Mouse (Mus musculus) lung, postnatal 0 days (tissue): ENCODE data around the gene Pdia6. TPM values are rescaled to one million over a fixed set of nuclear protein-coding genes. Genes with fewer than 3 reads are reported as not detected.

ENCODE experiments used
- ATAC-seq: fragments of 200-750 bp; cut with Nextera tagmentation; 2 replicates; pipeline ENCODE4 v1.8.0; 2017; ENCODE audit warnings: moderate library complexity
- DNase-seq: peaks from one replicate; pipeline ENCODE4 v3.0.0-alpha.2; 2016; ENCODE audit warnings: low spot score
- H3K27ac ChIP-seq: fragments of 300-500 bp; sonication (generic); 2 replicates; pipeline ENCODE4 v1.5.1; 2014; ENCODE audit warnings: antibody characterized with exemption, mild to moderate bottlenecking, low read length, mixed read lengths
- H3K27me3 ChIP-seq: fragments of 300-500 bp; sonication (generic); replicated peaks from 2 replicates; pipeline ENCODE4 v1.6.1; 2014; ENCODE audit warnings: low read length, mixed read lengths; ENCODE audit not compliant: insufficient read depth
- H3K36me3 ChIP-seq: fragments of 300-500 bp; sonication (generic); 2 replicates; pipeline ENCODE4 v1.6.1; 2014; ENCODE audit warnings: low read length, mixed read lengths; ENCODE audit not compliant: insufficient read depth
- H3K4me1 ChIP-seq: fragments of 300-500 bp; sonication (generic); 2 replicates; pipeline ENCODE4 v1.6.1; 2014; ENCODE audit warnings: antibody characterized with exemption, low read depth, low read length, mixed read lengths; ENCODE audit not compliant: insufficient read depth
- H3K4me2 ChIP-seq: fragments of 300-500 bp; sonication (generic); replicated peaks from 2 replicates; pipeline ENCODE4 v1.6.1; 2014; ENCODE audit warnings: low read depth, mild to moderate bottlenecking, low read length, moderate library complexity, mixed read lengths
- H3K4me3 ChIP-seq: fragments of 300-500 bp; sonication (generic); 2 replicates; pipeline ENCODE4 v1.5.1; 2014; ENCODE audit warnings: low read depth, low read length
- H3K9ac ChIP-seq: fragments of 300-500 bp; sonication (generic); replicated peaks from 2 replicates; pipeline ENCODE4 v1.6.1; 2014; ENCODE audit warnings: low read depth, mild to moderate bottlenecking
- H3K9me3 ChIP-seq: fragments of 300-500 bp; sonication (generic); 2 replicates; pipeline ENCODE4 v1.6.1; 2016; ENCODE audit warnings: low read length, mixed read lengths
- CTCF ChIP-seq: IDR thresholded peaks from 2 replicates; pipeline ENCODE4 v1.5.1; 2016; ENCODE audit warnings: antibody characterized with exemption, mild to moderate bottlenecking
- EP300 ChIP-seq: IDR thresholded peaks from 2 replicates; pipeline ENCODE4 v1.6.1; 2016; ENCODE audit warnings: antibody characterized with exemption, mild to moderate bottlenecking, control low read depth
- WGBS: fragments of 180-500 bp; shearing (Covaris S2); extraction: QIAGEN DNeasy Blood & Tissue Kit; methylation state at CpG from one replicate; pipeline ENCODE4 v1.1.7; 2014; 5-methylcytosine and 5-hydroxymethylcytosine counted together
- polyA plus RNA-seq: library from polyadenylated mRNA; unstranded; fragments of >200 nt; fragmentation: Nextera tagmentation; extraction: Ambion mirVana; gene quantifications from 2 replicates; pipeline ENCODE4 v1.2.1, GENCODE M21; 2015

Pdia6 gene
- polyA plus RNA-seq, 1 experiment from 2014 or later, result 249 TPM

DNA sequence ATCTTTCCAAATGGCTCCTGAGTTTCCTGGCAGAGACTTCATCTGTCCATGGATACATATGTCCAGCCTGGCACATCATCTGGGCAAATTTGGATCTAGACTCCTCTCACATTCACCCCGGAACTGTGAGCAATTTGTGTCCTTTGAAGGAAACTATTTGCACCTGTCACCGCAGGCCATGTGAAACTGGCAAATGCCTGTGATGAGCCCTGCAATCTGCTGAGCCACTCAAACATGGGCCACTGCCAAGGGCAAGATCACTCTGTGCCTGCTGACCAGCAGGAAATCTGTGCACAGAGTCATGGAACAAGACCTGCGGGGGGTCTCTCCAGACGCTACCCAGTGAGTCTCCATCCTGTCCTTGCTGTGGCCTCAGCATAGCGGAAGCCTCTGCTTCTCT lies 41.3 kb upstream of the Pdia6 start:
- Histone ChIP-seq H3K4me1 (no peaks in the 10 kb centered on the region), H3K9me3 (no peaks in the 10 kb centered on the region), H3K4me3 (no peak overlapping the region), H3K27ac (no peak overlapping the region), H3K9ac (no peak overlapping the region), H3K36me3 (no peaks in the 10 kb centered on the region), H3K4me2 (no peak overlapping the region), H3K27me3 (no peaks in the 10 kb centered on the region)
- TF ChIP-seq CTCF, result no peak
- TF ChIP-seq EP300, result no peak
- ATAC-seq (no peak), DNase-seq (no peak)
- WGBS, result 77% methylated on average over 5 of the region's 5 CpGs

DNA sequence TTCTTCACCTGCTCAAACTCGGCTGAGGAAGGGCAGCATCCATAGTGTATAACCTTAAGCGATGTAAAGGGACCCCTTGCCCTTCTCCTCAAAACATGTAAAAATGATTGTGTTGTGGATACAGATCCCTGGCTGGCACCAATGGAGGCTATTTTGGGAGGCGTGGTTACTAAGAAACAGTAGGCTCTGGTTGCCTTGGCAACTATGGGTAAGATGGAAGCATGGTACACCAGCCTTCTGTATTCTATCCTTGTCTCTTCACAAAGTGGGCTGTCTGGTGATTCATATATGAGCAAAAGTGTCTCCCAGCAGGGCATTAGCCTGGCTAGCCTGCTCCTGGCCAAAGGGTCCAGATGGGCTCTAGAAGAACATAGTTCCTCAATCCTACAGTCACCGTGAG lies 38.4 kb upstream of the Pdia6 start:
- Histone ChIP-seq H3K27ac (no peak overlapping the region), H3K4me2 (no peak overlapping the region), H3K36me3 (no peaks in the 10 kb centered on the region), H3K27me3 (no peaks in the 10 kb centered on the region), H3K4me3 (no peak overlapping the region), H3K4me1 (no peaks in the 10 kb centered on the region), H3K9me3 (no peaks in the 10 kb centered on the region), H3K9ac (no peak overlapping the region)
- TF ChIP-seq EP300 (no peak), CTCF (no peak)
- ATAC-seq (no peak), DNase-seq (no peak)
- 89% methylated on average over 4 of the region's 4 CpGs for WGBS

DNA sequence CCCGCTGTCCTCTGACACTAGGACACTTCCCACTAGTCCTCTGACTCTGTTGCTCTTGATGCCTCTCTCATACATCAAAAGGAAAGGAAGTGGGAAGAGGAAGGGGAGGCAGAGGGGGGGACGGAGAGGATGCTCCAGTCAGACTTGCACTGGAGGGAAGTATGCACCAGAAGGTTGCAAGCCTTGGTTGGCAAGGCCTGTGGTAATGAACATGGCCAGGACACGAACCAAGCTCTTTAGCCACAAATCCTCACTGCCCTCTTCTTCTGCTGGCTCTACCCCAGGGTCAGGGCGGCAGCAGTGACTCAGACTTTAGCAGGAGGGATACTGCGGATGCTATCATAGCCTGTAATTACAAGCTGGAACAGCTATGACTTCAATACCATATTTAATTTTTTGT lies 35.8 kb upstream of the Pdia6 start:
- H3K4me2 ChIP-seq, result no peak overlapping the region
- no peaks in the 10 kb centered on the region for H3K27me3 ChIP-seq
- DNase-seq (no peak), ATAC-seq (no peak)
- H3K36me3 ChIP-seq, result no peaks in the 10 kb centered on the region
- H3K9ac ChIP-seq, result no peak overlapping the region
- 58% methylated on average over 5 of the region's 5 CpGs for WGBS
- no peaks in the 10 kb centered on the region for H3K9me3 ChIP-seq
- TF ChIP-seq CTCF, result no peak
- no peak for TF ChIP-seq EP300
- H3K4me1 ChIP-seq, result no peaks in the 10 kb centered on the region
- H3K27ac ChIP-seq, result no peak overlapping the region
- H3K4me3 ChIP-seq, result no peak overlapping the region

DNA sequence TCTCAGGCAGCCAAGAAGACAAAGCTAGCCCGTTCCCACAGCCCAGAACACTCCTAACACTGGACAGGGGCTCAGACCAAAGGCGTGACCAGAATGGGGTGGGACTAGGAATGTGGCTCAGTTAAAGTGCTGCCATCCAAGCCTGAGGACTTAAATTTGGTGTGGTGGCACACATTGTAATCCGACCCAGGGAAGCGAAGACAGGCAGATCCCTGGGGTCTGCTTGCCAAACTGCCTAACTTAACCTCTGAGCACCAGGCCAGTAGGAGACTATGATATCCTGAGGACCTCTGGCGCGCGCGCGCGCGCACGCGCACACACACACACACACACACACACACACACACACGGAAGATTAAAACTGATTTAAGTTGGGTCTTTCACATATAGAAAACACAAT lies 34.8 kb upstream of the Pdia6 start:
- H3K27ac ChIP-seq, result no peak overlapping the region
- no peak for ATAC-seq
- no peak overlapping the region for H3K9ac ChIP-seq
- H3K4me1 ChIP-seq, result no peaks in the 10 kb centered on the region
- H3K36me3 ChIP-seq, result no peaks in the 10 kb centered on the region
- no peaks in the 10 kb centered on the region for H3K9me3 ChIP-seq
- 80% methylated on average over 14 of the region's 14 CpGs for WGBS
- no peak for DNase-seq
- H3K4me3 ChIP-seq, result no peak overlapping the region
- H3K27me3 ChIP-seq, result no peaks in the 10 kb centered on the region
- H3K4me2 ChIP-seq, result no peak overlapping the region
- no peak for TF ChIP-seq CTCF
- no peak for TF ChIP-seq EP300

DNA sequence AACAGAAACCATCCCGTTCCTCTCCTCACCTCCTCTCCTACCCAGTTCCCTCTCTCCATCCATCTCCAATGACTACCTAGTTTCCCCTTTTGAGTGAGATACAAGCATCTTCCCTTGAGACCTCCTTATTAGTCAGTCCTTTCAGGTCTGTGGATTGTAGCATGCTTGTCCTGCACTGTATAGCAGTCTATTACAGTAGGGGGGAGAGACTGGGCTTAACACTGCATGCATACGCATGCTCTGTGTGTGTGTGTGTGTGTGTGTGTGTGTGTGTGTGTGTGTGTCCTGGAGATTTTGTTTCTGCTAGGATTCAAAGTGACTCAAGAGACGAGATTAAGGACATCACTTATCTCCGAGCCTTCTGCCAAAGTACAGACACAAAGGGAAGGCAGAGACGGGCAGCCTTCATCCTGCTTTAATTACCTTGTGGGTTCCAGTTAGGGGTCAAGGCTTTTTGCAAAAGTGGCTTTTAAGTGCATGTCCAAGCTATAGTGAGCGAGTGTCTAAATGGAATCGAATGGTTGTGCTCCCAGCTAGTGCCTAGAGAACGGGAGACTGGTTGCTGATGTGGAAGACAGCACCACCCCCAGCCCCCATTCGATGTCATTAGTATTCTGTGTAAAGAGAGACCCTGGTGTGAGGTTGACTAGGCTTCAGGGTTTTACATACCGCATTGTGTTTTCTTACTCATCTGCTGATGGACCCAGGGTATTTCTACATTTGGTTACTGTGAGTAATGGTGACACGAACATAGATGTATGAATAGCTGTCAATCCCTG lies 30.6 kb upstream of the Pdia6 start:
- Histone ChIP-seq H3K4me1 (no peaks in the 10 kb centered on the region), H3K9me3 (no peaks in the 10 kb centered on the region), H3K36me3 (no peaks in the 10 kb centered on the region), H3K27me3 (no peaks in the 10 kb centered on the region), H3K4me2 (no peak overlapping the region), H3K27ac (no peak overlapping the region), H3K9ac (no peak overlapping the region), H3K4me3 (no peak overlapping the region)
- WGBS, result 46% methylated on average over 11 of the region's 11 CpGs
- ATAC-seq (no peak), DNase-seq (no peak)
- TF ChIP-seq EP300 (no peak), CTCF (no peak)

DNA sequence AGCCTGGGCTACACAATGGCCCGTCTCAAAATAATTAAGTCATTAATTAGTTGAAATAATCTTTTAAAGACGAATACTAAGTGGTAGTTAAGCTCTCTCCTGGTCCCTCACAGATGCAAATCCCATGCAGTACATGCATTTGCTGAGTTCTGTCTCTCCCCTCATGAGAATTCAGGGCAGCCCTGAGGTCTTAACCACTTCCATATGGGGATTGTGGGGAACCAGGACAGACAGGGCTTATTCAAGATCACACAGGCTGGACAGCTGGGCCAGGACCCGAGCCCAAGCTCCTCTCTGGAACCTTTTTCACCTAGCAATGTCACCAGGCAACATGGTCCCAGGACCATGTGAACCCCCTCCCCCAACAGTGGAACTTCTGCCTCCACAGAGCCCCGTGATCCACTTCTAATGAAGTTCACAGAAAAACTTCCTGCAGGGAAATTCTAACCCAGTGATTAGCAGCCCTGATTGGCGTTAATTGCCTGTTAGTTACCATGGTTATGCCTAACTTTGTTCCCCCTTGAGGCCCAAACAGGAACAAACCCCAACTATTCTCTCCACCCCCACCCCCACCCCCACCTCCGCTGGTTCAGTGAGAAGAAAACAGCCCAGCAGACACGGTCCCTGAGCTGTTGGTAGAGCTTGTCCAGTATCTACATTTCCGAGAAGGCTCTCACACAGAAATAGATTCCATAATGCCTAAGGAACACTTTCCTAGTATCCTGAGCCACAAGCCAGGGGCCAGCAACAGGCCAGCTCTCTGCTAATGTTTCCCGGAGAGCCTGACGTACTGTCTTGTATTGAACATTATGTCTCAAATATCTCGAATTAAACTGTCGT lies 27.5 kb upstream of the Pdia6 start:
- Histone ChIP-seq H3K27me3 (no peaks in the 10 kb centered on the region), H3K36me3 (no peaks in the 10 kb centered on the region), H3K9ac (no peak overlapping the region), H3K27ac (no peak overlapping the region), H3K4me3 (no peak overlapping the region), H3K4me1 (no peaks in the 10 kb centered on the region), H3K4me2 (no peak overlapping the region), H3K9me3 (no peaks in the 10 kb centered on the region)
- WGBS, result 52% methylated on average over 12 of the region's 12 CpGs
- ATAC-seq (no peak), DNase-seq (no peak)
- TF ChIP-seq CTCF, result no peak
- no peak for TF ChIP-seq EP300
